Mouse (Mus musculus): ENCODE measurements around the gene Tnfrsf19.

DNA sequence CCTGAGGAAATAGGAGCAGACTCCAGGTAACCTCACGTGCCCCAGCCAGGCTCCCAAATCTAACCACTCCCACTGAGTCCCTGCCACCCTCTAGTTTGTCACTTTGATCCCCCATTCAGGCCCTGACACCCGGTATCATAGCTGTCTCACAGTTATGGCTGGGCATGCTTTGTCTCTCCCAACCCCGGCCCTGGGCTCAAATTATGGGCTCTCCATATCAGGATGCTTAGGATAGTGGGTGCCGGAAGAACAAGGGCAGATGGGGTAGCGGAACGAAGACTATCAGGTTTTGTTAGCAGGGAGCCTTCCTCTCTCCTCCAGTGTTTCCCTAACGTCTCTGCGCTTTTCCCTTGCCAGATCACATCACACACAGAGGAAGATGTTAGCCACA lies 8.2 kb downstream of the Tnfrsf19 start:
- TF ChIP-seq POLR2A (IDR thresholded peaks at IDR 0.05; ENCODE audit: insufficient read depth, low read length) (no peak), CTCF (IDR thresholded peaks at IDR 0.05; ENCODE audit: low read depth, low read length) (no peak), EP300 (IDR thresholded peaks at IDR 0.05; ENCODE audit: insufficient read depth, low read depth, low read length) (no peak)

All from ES-Bruce4 (cell line).